Mouse (Mus musculus) liver, embryonic 14.5 days (tissue): ENCODE data around the gene Lnx1.

Experiments
- CTCF ChIP-seq: IDR thresholded peaks from 2 replicates; pipeline ENCODE4 v1.5.1; 2016; ENCODE audit warnings: antibody characterized with exemption, low read depth, control low read depth
- EP300 ChIP-seq: IDR thresholded peaks from 2 replicates; pipeline ENCODE4 v1.6.1; 2016; ENCODE audit warnings: antibody characterized with exemption, low read depth

GRCm38 (mm10) chr5:74730601-74731000 lies 27.9 kb upstream of the Lnx1 start:
- TF ChIP-seq CTCF, result no peak
- no peak for TF ChIP-seq EP300
